Mouse (Mus musculus) stomach, postnatal 0 days (tissue): ENCODE measurements around the gene Gpatch8.

Source experiments
- CTCF ChIP-seq: IDR thresholded peaks from 2 replicates; pipeline ENCODE4 v1.5.1; 2016; ENCODE audit warnings: antibody characterized with exemption, low read depth, mild to moderate bottlenecking, moderate library complexity
- EP300 ChIP-seq: optimal IDR thresholded peaks from 2 replicates; pipeline ENCODE3; 2016; ENCODE audit warnings: antibody characterized with exemption

GRCm38 (mm10) chr11:102557386-102557785, 1.2 kb upstream of the Gpatch8 start:
- TF ChIP-seq EP300 (no peak), CTCF (no peak)
